Mouse (Mus musculus) MEL (cell line): ENCODE results near the gene Dolpp1.

Experiments used
- BHLHE40 ChIP-seq: IDR thresholded peaks from 2 replicates; pipeline ENCODE4 v1.6.1; 2012; ENCODE audit warnings: low read depth, mild to moderate bottlenecking, inconsistent platforms, low read length, improper control_type of control experiment, borderline replicate concordance
- CHD2 ChIP-seq: IDR thresholded peaks from 2 replicates; pipeline ENCODE4 v1.6.1; 2011; ENCODE audit warnings: low read length, improper control_type of control experiment
- CTCF ChIP-seq, 3 experiments: IDR thresholded peaks in 2 of 3; conservative IDR thresholded peaks in 1 of 3; 2 replicates each; pipeline ENCODE4 v1.5.1; 2011 to 2012; ENCODE audit warnings: low read length in 3 of 3, low read depth in 2 of 3, mild to moderate bottlenecking in 2 of 3, improper control_type of control experiment in 1 of 3, inconsistent platforms in 1 of 3, mixed read lengths in 1 of 3, moderate library complexity in 1 of 3; ENCODE audit not compliant: control insufficient read depth in 1 of 3, insufficient read depth in 1 of 3, poor library complexity in 1 of 3, severe bottlenecking in 1 of 3
- EP300 ChIP-seq, 2 experiments: IDR thresholded peaks; 2 replicates each; pipeline ENCODE4 v1.6.1; 2011; ENCODE audit warnings: improper control_type of control experiment in 2 of 2, low read length in 2 of 2, low read depth in 1 of 2, mild to moderate bottlenecking in 1 of 2
- ETS1 ChIP-seq: IDR thresholded peaks from 2 replicates; pipeline ENCODE4 v1.6.1; 2012; ENCODE audit warnings: low read depth, mild to moderate bottlenecking, inconsistent platforms, low read length, improper control_type of control experiment, moderate library complexity
- GABPA ChIP-seq: IDR thresholded peaks from 2 replicates; pipeline ENCODE4 v1.6.1; 2012; ENCODE audit warnings: low read depth, mild to moderate bottlenecking, inconsistent platforms, low read length, improper control_type of control experiment, moderate library complexity
- MAX ChIP-seq: IDR thresholded peaks from 2 replicates; pipeline ENCODE4 v1.6.1; 2011; ENCODE audit warnings: low read length, improper control_type of control experiment
- MXI1 ChIP-seq: IDR thresholded peaks from 2 replicates; pipeline ENCODE4 v1.6.1; 2011; ENCODE audit warnings: mild to moderate bottlenecking, low read depth, low read length, improper control_type of control experiment
- NELFE ChIP-seq: IDR thresholded peaks from 2 replicates; pipeline ENCODE4 v1.6.1; 2011; ENCODE audit warnings: low read depth, low read length, improper control_type of control experiment
- POLR2A ChIP-seq, 2 experiments: IDR thresholded peaks; 2 replicates each; pipeline ENCODE4 v1.6.1; 2011 to 2012; ENCODE audit warnings: low read length in 2 of 2, mild to moderate bottlenecking in 2 of 2, control low read depth in 1 of 2, improper control_type of control experiment in 1 of 2, low read depth in 1 of 2, moderate library complexity in 1 of 2; ENCODE audit not compliant: control insufficient read depth in 1 of 2, insufficient read depth in 1 of 2, poor library complexity in 1 of 2
- POLR2AphosphoS2 ChIP-seq: IDR thresholded peaks from 2 replicates; pipeline ENCODE4 v1.6.1; 2011; ENCODE audit warnings: low read length, improper control_type of control experiment
- SIN3A ChIP-seq: IDR thresholded peaks from 2 replicates; pipeline ENCODE4 v1.6.1; 2012; ENCODE audit warnings: low read length, improper control_type of control experiment, inconsistent platforms
- TAL1 ChIP-seq: IDR thresholded peaks from 2 replicates; pipeline ENCODE4 v1.6.1; 2012; ENCODE audit warnings: mild to moderate bottlenecking, inconsistent platforms, low read length, moderate library complexity, mixed read lengths
- ZC3H11A ChIP-seq: IDR thresholded peaks from 2 replicates; pipeline ENCODE4 v1.6.1; 2012; ENCODE audit warnings: low read depth, mild to moderate bottlenecking, inconsistent platforms, low read length, improper control_type of control experiment

- TF ChIP-seq POLR2AphosphoS2 (no peak), ZC3H11A (no peak), CHD2 (no peak), MXI1 (no peak), POLR2A (IDR thresholded peaks at IDR 0.05; ENCODE audit: control insufficient read depth in 1 of 2, insufficient read depth in 1 of 2, low read depth in 1 of 2, low read length in 2 of 2, poor library complexity in 1 of 2) (no peak), NELFE (no peak), ETS1 (no peak), GABPA (no peak), MAX (no peak), CTCF (IDR thresholded peaks at IDR 0.05 in 2 of 3, conservative IDR thresholded peaks at IDR 0.05 in 1 of 3; ENCODE audit: control insufficient read depth in 1 of 3, insufficient read depth in 1 of 3, low read depth in 2 of 3, low read length in 3 of 3, poor library complexity in 1 of 3, severe bottlenecking in 1 of 3) (no peak), SIN3A (no peak), EP300 (IDR thresholded peaks at IDR 0.05; ENCODE audit: low read depth in 1 of 2, low read length in 2 of 2) (no peak), BHLHE40 (no peak), TAL1 (no peak)
Observed at GRCm38 (mm10) chr2:30407221-30407620, 15.2 kb downstream of the Dolpp1 start.
